In the genomic region with DNA sequence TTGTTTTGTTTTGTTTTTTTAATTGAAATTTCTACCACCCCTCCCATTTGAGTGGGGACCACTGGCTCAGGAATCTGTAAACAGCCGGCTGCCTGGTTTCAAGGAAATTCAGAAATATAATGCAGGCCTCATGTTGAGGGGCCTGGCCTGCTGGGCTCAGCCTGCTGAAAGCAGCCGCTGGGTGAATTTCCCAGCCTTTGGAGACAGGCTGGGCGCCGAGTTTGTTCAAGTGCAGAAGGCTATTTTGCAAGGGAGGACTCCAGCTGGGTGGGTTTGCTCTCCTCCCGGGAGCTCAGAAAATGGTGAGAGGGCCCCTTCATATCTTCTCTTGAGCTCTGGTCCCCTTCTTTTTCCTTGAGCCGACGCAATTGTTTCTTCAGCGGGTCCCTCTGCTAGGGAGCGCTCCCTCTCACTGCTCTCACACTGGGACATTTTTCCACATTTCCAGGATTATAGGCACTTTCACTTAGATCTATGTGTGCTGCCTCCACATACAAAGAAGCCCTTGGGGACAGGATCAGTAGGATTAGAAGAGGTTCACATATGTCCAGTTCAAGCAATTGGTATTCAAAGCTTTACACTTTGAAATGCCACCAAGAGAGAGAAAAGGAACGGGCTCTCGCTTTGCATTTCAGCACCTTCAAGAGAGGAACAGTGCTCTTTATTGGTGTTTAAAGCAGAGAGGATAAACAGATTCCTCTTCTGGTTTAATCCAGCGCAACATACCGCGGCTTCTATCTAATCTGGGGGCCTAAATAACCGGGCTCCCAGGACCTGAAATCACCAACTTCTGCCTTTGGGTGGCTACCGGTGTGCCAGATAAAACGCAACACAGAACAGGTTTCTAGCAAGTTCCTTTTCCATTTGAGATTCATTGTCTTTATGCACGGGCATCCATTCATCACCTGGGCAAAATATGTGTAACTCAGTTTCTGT, we compare ENCODE assay signal across 19 mouse cellular contexts. TPM values are rescaled to one million over a fixed set of nuclear protein-coding genes. Genes with fewer than 3 reads are reported as not detected.
A peak's percentile ranks its signal among the peaks of the same experiment; 100 is the strongest.
DNase-seq lines count a peak whose midpoint lies in the region; ATAC-seq and TF ChIP-seq lines count a peak whose summit lies in the region.
"Had no signal": no experiment of that assay in that cellular context is flagged by ENCODE, and none has a peak within 500 bp of the region (broad histone marks: within the 10 kb centered on the region; RNA-seq: fewer than 3 reads in every experiment).

No protein-coding gene starts in this region.

- no peak for ATAC-seq in neural tube, embryonic 12.5 days (ENCODE audit: low FRiP score, low read depth)
- no peak for ATAC-seq in neural tube, embryonic 15.5 days (ENCODE audit: low FRiP score)
- ATAC-seq in embryonic facial prominence, embryonic 13.5 days (ENCODE audit: insufficient number of reproducible peaks, insufficient read depth, low FRiP score, low TSS enrichment, low read depth) = no peak
- no peak for ATAC-seq in hindbrain, embryonic 13.5 days (ENCODE audit: low FRiP score)
- ATAC-seq in midbrain, embryonic 14.5 days (ENCODE audit: low FRiP score, low TSS enrichment) = no peak; the same call in 1 of the 2 replicates
- ATAC-seq: CD4-positive, CD25-positive, alpha-beta regulatory T cell, adult 4 months had no signal

- H3K27ac ChIP-seq in neural tube, embryonic 12.5 days = no peak overlapping the region
- no peak overlapping the region for H3K27ac ChIP-seq in neural tube, embryonic 15.5 days (replicated peaks)
- no peak overlapping the region for H3K27ac ChIP-seq in embryonic facial prominence, embryonic 13.5 days
- H3K27ac ChIP-seq in hindbrain, embryonic 13.5 days = no peak overlapping the region
- H3K27ac ChIP-seq in midbrain, embryonic 14.5 days (replicated peaks; ENCODE audit: low read depth, low read length) = no peak overlapping the region; the same call in 1 of the 2 replicates
- no peak overlapping the region for H3K27ac ChIP-seq in layer of hippocampus, adult 2 months
- H3K27ac ChIP-seq: limb, embryonic 15.5 days; lung, embryonic 15.5 days had no signal

- H3K9me3 ChIP-seq in neural tube, embryonic 12.5 days = no peaks in the 10 kb centered on the region
- no peaks in the 10 kb centered on the region for H3K9me3 ChIP-seq in neural tube, embryonic 15.5 days (replicated peaks)
- no peaks in the 10 kb centered on the region for H3K9me3 ChIP-seq in embryonic facial prominence, embryonic 13.5 days
- H3K9me3 ChIP-seq in hindbrain, embryonic 13.5 days = no peaks in the 10 kb centered on the region
- no peaks in the 10 kb centered on the region for H3K9me3 ChIP-seq in midbrain, embryonic 14.5 days (ENCODE audit: control insufficient read depth, low read length)
- H3K9me3 ChIP-seq: limb, embryonic 15.5 days; lung, embryonic 15.5 days had no signal

- H3K4me2 ChIP-seq in neural tube, embryonic 12.5 days (replicated peaks) = 0 out of 2 replicates have a peak overlapping the region, but pooled peaks have one; percentile 16
- H3K4me2 ChIP-seq in neural tube, embryonic 15.5 days = no peak overlapping the region
- peak overlapping the region; percentile 14; the same call in 1 of the 2 replicates for H3K4me2 ChIP-seq in embryonic facial prominence, embryonic 13.5 days
- H3K4me2 ChIP-seq in hindbrain, embryonic 13.5 days = peak overlapping the region; percentile 8
- peak overlapping the region; percentile 28; the same call in 1 of the 2 replicates for H3K4me2 ChIP-seq in midbrain, embryonic 14.5 days (ENCODE audit: low read length)
- H3K4me2 ChIP-seq: limb, embryonic 15.5 days; lung, embryonic 15.5 days had no signal

- no peak overlapping the region for H3K9ac ChIP-seq in neural tube, embryonic 12.5 days
- H3K9ac ChIP-seq in neural tube, embryonic 15.5 days (replicated peaks) = no peak overlapping the region
- H3K9ac ChIP-seq in embryonic facial prominence, embryonic 13.5 days = no peak overlapping the region
- H3K9ac ChIP-seq in hindbrain, embryonic 13.5 days = no peak overlapping the region
- no peak overlapping the region for H3K9ac ChIP-seq in midbrain, embryonic 14.5 days (replicated peaks; ENCODE audit: low read length)
- H3K9ac ChIP-seq: limb, embryonic 15.5 days; lung, embryonic 15.5 days had no signal

- 11% methylated on average over 18 of the region's 18 CpGs for WGBS in neural tube, embryonic 12.5 days
- 15% methylated on average over 18 of the region's 18 CpGs for whole genome bisulfite sequencing in neural tube, embryonic 15.5 days
- WGBS in embryonic facial prominence, embryonic 13.5 days = 6% methylated on average over 18 of the region's 18 CpGs
- 9% methylated on average over 18 of the region's 18 CpGs for WGBS in hindbrain, embryonic 13.5 days
- WGBS in midbrain, embryonic 14.5 days = 5% methylated on average over 18 of the region's 18 CpGs

- H3K36me3 ChIP-seq in neural tube, embryonic 12.5 days = no peaks in the 10 kb centered on the region
- H3K36me3 ChIP-seq in neural tube, embryonic 15.5 days = no peaks in the 10 kb centered on the region
- H3K36me3 ChIP-seq in embryonic facial prominence, embryonic 13.5 days = no peaks in the 10 kb centered on the region
- no peaks in the 10 kb centered on the region for H3K36me3 ChIP-seq in hindbrain, embryonic 13.5 days
- no peaks in the 10 kb centered on the region for H3K36me3 ChIP-seq in midbrain, embryonic 14.5 days (ENCODE audit: control insufficient read depth, insufficient read depth, low read length)
- H3K36me3 ChIP-seq: limb, embryonic 15.5 days; lung, embryonic 15.5 days had no signal

- peaks cover 15% of the 10 kb centered on the region; the same call in 1 of the 2 replicates for H3K27me3 ChIP-seq in neural tube, embryonic 12.5 days (replicated peaks)
- peaks cover 56% of the 10 kb centered on the region for H3K27me3 ChIP-seq in neural tube, embryonic 15.5 days (replicated peaks)
- H3K27me3 ChIP-seq in embryonic facial prominence, embryonic 13.5 days = peaks cover 38% of the 10 kb centered on the region
- H3K27me3 ChIP-seq in hindbrain, embryonic 13.5 days = peaks cover 81% of the 10 kb centered on the region
- peaks cover 44% of the 10 kb centered on the region for H3K27me3 ChIP-seq in midbrain, embryonic 14.5 days (ENCODE audit: control insufficient read depth, insufficient read depth, low read length)

- no peak for TF ChIP-seq CTCF in layer of hippocampus, adult 2 months (conservative IDR thresholded peaks at IDR 0.05)

- no peaks in the 10 kb centered on the region for H3K4me1 ChIP-seq in neural tube, embryonic 12.5 days
- peaks cover 3% of the 10 kb centered on the region; the same call in 1 of the 2 replicates for H3K4me1 ChIP-seq in neural tube, embryonic 15.5 days
- H3K4me1 ChIP-seq in embryonic facial prominence, embryonic 13.5 days = peaks cover 6% of the 10 kb centered on the region
- peaks cover 5% of the 10 kb centered on the region for H3K4me1 ChIP-seq in hindbrain, embryonic 13.5 days (replicated peaks)
- H3K4me1 ChIP-seq in midbrain, embryonic 14.5 days (ENCODE audit: control insufficient read depth, insufficient read depth, low read length) = no peaks in the 10 kb centered on the region
- H3K4me1 ChIP-seq: lung, embryonic 15.5 days had no signal

- H3K4me3 ChIP-seq in neural tube, embryonic 12.5 days = no peak overlapping the region
- no peak overlapping the region for H3K4me3 ChIP-seq in neural tube, embryonic 15.5 days (replicated peaks)
- peak overlapping the region; percentile 1; the same call in 1 of the 2 replicates for H3K4me3 ChIP-seq in embryonic facial prominence, embryonic 13.5 days
- H3K4me3 ChIP-seq in hindbrain, embryonic 13.5 days = no peak overlapping the region
- no peak overlapping the region for H3K4me3 ChIP-seq in midbrain, embryonic 14.5 days (replicated peaks; ENCODE audit: low read depth, low read length)
- no peak overlapping the region for H3K4me3 ChIP-seq in layer of hippocampus, adult 2 months
- H3K4me3 ChIP-seq: limb, embryonic 15.5 days; lung, embryonic 15.5 days had no signal

- peak; percentile 62 for DNase-seq in midbrain, embryonic 14.5 days
- no peak for DNase-seq in cerebellum, postnatal 14 days
- DNase-seq in layer of hippocampus, adult 2 months (ENCODE audit: low spot score in 2 of 2) = no peak
- DNase-seq in liver = no peak
- DNase-seq: cerebellum, adult 8-10 months; heart, adult 18-20 months; kidney, adult 18-20 months; kidney, postnatal 4 days; layer of hippocampus, postnatal 36 days; thymus, postnatal 4 days had no signal

RNA-seq across cellular contexts. Expression of gene Olig3, which starts 17.4 kb away (rescaled TPM):
- 35.7 and 44.0 TPM in 2 replicates for polyA plus RNA-seq in neural tube, embryonic 12.5 days (2016; fragmentation: Nextera tagmentation; extraction: Ambion mirVana)
- 14.9 and 17.3 TPM in 2 replicates for polyA plus RNA-seq in neural tube, embryonic 15.5 days (2015; fragmentation: Nextera tagmentation; extraction: Ambion mirVana)
- polyA plus RNA-seq in embryonic facial prominence, embryonic 13.5 days (2015; fragmentation: Nextera tagmentation; extraction: Ambion mirVana) = 0.35 TPM in 1 of 2 replicates, not detected in the other
- polyA plus RNA-seq in hindbrain, embryonic 13.5 days (2015; fragmentation: Nextera tagmentation; extraction: Ambion mirVana) = 14.5 and 29.9 TPM in 2 replicates
- 1.7 and 2.0 TPM in 2 replicates for polyA plus RNA-seq in midbrain, embryonic 14.5 days (2014; fragmentation: Nextera tagmentation; extraction: Ambion mirVana)
- total RNA-seq in layer of hippocampus, adult 2 months (2021) = not detected
- total RNA-seq: heart, adult 18-20 months; heart, postnatal 25 days; layer of hippocampus, postnatal 36 days; megakaryocyte progenitor cell, adult 5-6 weeks had no signal
- polyA plus RNA-seq: CD4-positive, CD25-positive, alpha-beta regulatory T cell, adult 4 months; limb, embryonic 15.5 days; lung, embryonic 15.5 days had no signal
